Mouse (Mus musculus) adrenal gland, adult 2 months (tissue): ENCODE results near the gene Map4k3. TPM values are rescaled to one million over a fixed set of nuclear protein-coding genes. Genes with fewer than 3 reads are reported as not detected.
"Not testable (repeated sequence)": the region's sequence is repeated elsewhere in the genome, so short reads cannot be mapped to it uniquely, and the experiment has no call there.

Experiments used
- DNase-seq: peaks from one replicate; pipeline ENCODE4 v3.0.0; 2021
- polyA plus RNA-seq: library from polyadenylated mRNA; depleted of rRNA; stranded (reverse); fragments of >200 nt; gene quantifications from 2 replicates; pipeline ENCODE4 v1.2.3, GENCODE M21; 2012
- total RNA-seq, 2 experiments: library from RNA; stranded (reverse); gene quantifications; 2 replicates each; pipeline ENCODE4 v1.2.3; 2021

The Map4k3 gene
- total and polyA plus RNA-seq, 3 experiments = 38.0 to 47.2 (median 46.4) TPM

DNA sequence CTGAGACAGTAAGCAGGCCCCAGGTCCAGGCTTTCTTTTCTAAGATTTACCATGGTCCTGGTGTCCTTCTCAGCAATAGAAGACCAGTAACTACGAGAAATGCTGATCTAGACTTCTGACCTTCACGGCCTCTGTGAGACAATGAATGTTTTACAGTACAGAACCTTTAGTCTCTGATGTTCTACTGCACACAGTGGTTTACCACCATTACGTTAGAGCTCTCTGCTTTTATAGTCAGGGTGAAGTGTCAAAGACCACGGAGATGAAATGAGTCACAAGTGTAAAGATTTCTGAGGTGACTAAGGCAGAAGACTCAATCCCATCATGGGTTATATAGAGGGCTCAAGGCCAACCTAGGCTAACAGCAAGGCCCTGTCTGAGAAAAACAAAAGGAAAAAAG lies 95.9 kb downstream of the Map4k3 start:
- DNase-seq = no peak

- DNase-seq = no peak
These were observed 97.3 kb downstream of the Map4k3 start for GRCm38 (mm10) chr17:80631028-80631427.

- DNase-seq = no peak
These were observed 103.3 kb downstream of the Map4k3 start for GRCm38 (mm10) chr17:80624979-80625378.

DNA sequence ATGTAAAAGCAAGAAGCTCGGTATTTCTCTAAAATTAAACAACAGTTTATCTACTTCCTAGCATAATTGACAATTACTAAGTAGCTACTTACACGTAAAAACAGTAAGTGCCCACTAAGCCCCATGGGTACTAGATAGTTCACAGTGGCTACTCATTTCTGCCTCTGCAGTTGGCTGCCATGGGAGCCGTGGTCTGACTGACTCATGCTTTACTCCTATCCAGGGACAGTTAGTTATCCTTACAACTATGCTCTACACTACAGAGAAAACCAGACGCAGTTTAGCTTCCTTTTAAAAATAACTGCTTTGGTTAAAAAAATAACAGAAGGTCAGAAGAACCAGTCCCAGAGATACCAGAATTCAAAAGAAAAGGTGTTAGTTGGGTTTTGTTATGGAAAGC lies 106.6 kb downstream of the Map4k3 start:
- no peak for DNase-seq

DNA sequence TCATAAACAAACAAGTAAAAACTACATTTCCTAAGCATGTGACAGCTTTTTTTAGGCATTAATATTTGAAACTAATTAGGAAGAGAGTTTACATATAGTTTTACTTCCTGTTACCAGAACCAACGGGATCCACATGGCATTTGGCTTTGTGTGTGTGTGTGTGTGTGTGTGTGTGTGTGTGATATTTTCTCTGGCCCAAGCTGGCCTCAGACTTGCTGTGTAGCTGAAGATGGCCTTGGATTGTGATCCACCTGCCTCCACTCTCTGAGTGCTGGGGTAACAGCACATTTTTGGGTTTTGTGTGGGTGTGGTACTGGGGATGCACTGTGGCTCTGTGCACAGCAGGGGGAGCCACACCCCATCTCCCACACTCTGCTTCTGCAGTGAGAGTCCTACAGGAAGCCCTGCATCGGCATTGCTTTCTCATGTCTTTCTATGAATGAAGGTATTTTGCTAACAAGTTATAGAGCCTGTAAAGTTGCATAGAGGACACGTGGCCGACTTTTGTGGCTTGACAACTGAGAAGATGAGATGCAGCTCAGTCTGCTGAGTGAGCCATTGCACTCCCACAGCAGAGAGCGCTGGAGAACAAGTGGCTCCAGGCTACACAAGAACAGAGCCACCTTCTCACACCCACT lies 107.4 kb downstream of the Map4k3 start:
- DNase-seq = peak; percentile 66

DNA sequence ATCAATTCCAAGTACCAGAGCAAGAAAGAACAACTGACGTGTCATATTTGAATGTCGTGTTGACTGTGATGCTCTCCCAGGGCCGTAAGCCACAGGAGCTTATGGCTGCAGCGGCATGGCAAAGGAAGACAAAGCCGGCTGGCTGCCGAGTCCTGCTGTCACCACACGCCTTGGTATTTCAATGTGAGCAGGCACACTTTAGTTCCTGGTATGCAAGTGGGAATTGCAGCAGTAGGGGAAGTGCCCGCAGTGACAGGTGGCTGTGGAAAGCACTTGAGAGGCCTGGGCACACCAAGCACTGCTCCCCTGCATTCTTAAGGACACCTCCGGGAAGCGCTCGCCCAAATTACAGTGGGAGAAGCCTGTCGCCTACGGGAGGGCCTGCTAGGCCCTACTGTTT lies 108.7 kb downstream of the Map4k3 start:
- DNase-seq = no peak

- no peak for DNase-seq
These were observed 109.4 kb downstream of the Map4k3 start for GRCm38 (mm10) chr17:80618890-80619289.

DNA sequence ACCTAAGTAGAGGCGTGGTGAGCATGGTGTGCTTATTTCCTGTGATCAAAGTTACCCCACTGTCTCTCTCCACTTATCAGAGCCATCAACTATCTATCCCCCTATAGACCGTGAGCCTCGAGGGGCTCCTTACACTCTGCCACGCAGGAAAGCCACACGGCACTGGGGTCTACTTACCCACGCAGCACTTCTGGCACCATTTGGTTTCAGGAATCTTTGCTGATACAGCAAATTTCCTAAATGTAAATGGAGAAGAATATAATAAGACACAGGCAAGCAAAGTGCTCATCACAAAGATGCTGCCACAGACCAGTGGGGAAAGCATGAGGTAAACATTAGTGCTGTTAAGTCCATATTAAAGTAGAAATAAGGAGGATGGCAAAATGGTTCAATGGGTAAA lies 124.5 kb downstream of the Map4k3 start:
- DNase-seq = no peak

DNA sequence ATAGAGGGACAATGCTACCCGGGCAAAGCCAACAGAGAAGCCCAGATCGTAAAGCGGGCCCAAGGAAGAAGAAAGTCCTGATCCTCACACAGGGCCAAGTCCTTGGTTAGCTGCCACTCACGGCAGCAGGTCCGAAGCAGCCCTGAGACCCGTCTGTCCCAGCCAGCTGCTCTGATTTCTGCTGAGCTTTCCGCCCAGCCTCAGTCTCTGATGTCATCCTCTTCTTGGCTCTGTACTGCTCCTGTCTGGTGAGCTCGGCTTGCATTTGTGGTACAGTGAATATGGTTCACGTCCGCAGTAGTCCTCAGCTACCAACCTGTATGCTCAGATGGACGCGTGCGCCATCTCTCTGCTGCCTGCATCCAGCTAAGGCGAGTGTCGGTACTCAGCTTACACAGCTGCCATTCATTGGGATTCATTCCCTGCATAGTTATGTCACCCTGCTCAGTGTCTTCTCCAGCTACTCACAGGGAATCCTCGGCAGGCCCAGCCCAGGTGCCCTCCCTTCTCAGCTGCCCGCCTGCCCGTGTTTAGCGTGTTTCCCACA lies 125.1 kb downstream of the Map4k3 start:
- DNase-seq = no peak

- DNase-seq = peak; percentile 15
These were observed 126.9 kb downstream of the Map4k3 start for GRCm38 (mm10) chr17:80601371-80601770.

DNA sequence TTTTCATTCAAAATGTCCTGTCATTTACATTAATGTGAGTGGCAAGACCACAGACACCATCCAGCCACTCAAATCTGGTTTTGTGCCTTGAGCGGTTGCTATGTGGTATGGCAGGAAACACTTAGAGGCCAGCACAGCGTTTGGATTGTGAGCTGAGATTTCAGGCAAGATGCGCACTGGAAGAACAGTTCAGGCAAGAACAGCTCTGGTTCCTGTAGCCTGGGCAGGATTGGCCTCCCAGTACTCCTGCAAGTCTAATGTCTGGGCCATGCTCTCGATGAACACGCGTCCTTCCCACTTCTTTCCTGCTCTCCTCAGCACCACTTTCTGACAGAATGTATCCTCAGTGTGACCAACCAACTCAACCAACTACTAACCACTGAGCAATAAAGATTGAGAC lies 145.2 kb downstream of the Map4k3 start:
- no peak for DNase-seq

- DNase-seq = no peak
These were observed 148.4 kb downstream of the Map4k3 start for GRCm38 (mm10) chr17:80579901-80580300.

DNA sequence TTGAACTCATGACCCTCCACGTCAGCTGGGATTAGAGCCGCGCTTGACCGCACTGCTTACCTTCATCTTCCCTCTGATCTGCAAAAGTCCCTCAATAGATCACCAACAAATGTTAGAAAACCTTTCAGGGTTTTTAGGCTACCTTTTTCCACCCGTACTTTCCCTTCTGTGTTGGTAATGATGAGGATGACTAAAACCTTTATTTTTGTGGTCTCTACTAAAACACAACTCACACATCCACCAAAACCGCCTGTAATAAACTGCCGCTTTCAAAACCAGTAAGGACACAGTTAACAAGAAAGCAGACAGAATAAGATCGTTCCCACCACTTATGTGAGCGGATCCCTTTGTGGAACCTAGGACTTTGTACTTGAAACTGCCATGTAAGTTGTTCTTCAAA lies 149.2 kb downstream of the Map4k3 start:
- no peak for DNase-seq

GRCm38 (mm10) chr17:80578041-80578440 lies 150.2 kb downstream of the Map4k3 start:
- DNase-seq = no peak

- no peak for DNase-seq
These were observed 150.6 kb downstream of the Map4k3 start, which contains the start of gene Cdkl4 for GRCm38 (mm10) chr17:80577639-80578038. Gene Cdkl4 (minus strand): TSS chr17:80577813.

- DNase-seq = peak; percentile 73
These were observed 151.1 kb downstream of the Map4k3 start for GRCm38 (mm10) chr17:80577214-80577613.

- DNase-seq = no peak
These were observed 153.3 kb downstream of the Map4k3 start for GRCm38 (mm10) chr17:80575008-80575407.

DNA sequence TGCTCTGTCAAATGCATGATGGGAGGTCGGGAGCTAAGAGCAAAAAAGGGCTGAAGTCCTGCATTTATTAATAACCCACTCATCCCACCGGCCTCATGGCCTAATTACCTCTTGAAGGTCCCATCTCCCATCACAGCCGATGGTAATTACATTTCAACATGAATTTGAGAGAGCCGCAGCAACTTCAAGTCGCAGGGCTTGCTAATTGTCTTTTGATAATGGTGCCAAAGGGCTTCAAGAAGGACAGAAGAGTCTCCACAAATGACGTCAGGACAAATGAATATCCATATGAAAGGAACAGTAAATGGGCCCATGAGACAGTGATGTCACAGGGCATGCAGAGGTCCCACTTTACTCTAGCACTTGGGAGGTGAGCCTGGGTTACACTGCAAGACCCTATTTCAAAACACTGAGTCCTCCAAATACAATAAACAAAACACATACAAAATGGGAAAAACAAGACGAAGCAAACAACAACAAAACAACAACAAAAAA lies 153.8 kb downstream of the Map4k3 start:
- no peak for DNase-seq

- no peak for DNase-seq
These were observed 155.9 kb downstream of the Map4k3 start for GRCm38 (mm10) chr17:80572187-80572935.

DNA sequence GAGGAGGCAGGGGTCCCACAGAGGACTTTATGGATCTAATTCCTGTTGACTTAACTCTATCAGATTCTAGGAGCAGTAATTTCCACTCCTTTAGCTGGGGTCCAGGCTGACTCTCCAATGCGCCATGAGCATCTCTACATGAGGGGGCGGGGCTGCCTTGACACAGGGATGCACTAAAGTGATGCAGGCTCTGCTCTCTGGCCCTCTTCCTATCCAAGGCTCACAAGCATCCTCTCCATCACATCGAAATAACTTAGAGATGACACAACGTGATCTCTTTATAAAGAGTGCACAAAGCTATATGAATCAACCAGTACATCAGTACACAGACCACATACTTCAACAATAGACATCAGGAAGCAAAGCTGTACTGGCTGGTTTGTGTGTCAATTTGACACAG lies 156.8 kb downstream of the Map4k3 start:
- DNase-seq = no peak

DNA sequence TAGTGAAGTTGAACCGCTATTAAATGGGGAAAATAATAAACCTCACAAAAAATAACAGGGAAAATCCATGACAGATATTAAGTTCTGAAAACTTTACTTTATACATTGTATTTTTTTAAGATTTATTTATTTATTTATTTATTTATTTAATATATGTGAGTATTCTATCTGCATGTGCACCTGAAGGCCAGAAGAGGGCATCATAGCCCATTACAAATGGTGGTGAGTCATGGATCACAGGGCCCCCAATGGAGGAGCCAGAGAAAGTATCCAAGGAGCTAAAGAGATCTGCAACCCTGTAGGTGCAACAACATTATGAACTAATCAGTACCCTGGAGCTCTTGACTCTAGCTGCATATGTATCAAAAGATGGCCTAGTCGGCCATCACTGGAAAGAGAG lies 158.6 kb downstream of the Map4k3 start:
- not testable (repeated sequence) for DNase-seq

DNA sequence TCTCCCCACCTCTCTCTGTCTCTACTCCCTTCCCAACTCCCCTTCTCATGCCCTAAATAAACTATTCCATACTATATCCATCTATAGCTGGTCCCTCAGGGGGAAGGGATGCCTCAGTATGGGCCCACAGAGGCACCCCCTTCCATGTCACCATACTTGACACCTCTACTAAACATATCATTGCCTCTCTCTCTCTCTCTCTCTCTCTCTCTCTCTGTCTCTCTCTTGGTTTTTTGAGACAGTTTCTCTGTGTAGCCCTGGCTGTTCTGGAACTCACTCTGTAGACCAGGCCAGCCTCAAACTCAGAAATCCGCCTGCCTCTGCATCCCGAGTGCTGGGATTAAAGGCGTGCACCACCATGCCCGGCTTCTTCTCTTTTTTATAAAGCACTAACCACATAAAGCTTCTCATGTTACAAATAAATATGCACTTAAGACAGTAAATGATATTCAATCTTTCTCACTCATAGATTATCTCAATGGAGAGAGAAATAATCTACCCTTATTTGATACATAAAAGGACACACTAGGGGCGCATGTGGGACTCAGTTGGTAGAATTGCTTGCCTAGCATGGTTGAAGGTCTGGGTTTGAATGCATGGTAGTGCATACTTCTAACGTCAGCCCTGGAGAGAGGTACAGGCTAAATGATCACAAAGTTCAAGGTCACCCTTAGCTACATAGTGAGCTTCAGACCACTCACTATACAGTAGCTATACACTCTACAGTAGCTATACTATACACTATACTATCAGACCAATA lies 159.3 kb downstream of the Map4k3 start:
- DNase-seq = no peak

DNA sequence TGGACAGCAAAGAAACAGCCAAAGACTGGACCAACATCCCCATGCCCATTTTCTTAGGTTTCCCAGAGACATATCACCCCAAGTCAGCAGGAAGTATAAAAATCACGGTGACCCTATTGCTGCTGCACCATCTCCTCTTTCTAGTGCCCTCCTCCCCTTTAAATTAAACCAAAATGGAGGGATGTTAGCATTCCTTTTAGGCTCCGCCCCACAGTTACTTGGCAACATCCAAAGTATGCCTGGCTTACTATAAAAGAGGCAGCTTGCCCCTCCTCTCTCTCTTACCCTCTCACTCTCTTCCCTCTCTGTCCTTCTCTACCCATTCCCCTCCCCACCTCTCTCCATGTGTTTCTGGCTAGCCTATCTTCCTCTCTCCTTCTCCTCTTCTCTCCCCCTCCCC lies 159.8 kb downstream of the Map4k3 start:
- no peak for DNase-seq
